In genomic region chr15:81857724-81858116, GRCm38 (mm10) we compare ENCODE assay signal across 8 mouse cellular contexts. TPM values are rescaled to one million over a fixed set of nuclear protein-coding genes. Genes with fewer than 3 reads are reported as not detected.
A peak's percentile ranks its signal among the peaks of the same experiment; 100 is the strongest.
DNase-seq lines count a peak whose midpoint lies in the region; ATAC-seq and TF ChIP-seq lines count a peak whose summit lies in the region.

No protein-coding gene starts in this region.

- H3K9me3 ChIP-seq in heart, embryonic 13.5 days = no peaks in the 10 kb centered on the region
- H3K9me3 ChIP-seq in MEL (replicated peaks; ENCODE audit: insufficient read depth, low read length) = no peaks in the 10 kb centered on the region
- no peaks in the 10 kb centered on the region for H3K9me3 ChIP-seq in forebrain, embryonic 14.5 days (replicated peaks; ENCODE audit: control insufficient read depth, low read length)
- H3K9me3 ChIP-seq in liver, embryonic 11.5 days (ENCODE audit: control insufficient read depth, low read length) = no peaks in the 10 kb centered on the region

- WGBS in heart, embryonic 13.5 days = under 1% methylated on average over 33 of the region's 33 CpGs
- under 1% methylated on average over 33 of the region's 33 CpGs for WGBS in forebrain, embryonic 14.5 days
- under 1% methylated on average over 33 of the region's 33 CpGs for WGBS in liver, embryonic 11.5 days
- WGBS in small intestine, adult 2 months = under 1% methylated on average over 33 of the region's 33 CpGs

- no peaks in the 10 kb centered on the region for H3K27me3 ChIP-seq in heart, embryonic 13.5 days (replicated peaks)
- no peaks in the 10 kb centered on the region for H3K27me3 ChIP-seq in MEL (ENCODE audit: control insufficient read depth in 1 of 2, insufficient read depth in 2 of 2, low read length in 2 of 2)
- H3K27me3 ChIP-seq in forebrain, embryonic 14.5 days (replicated peaks; ENCODE audit: control insufficient read depth, insufficient read depth, low read length) = no peaks in the 10 kb centered on the region
- H3K27me3 ChIP-seq in liver, embryonic 11.5 days (replicated peaks; ENCODE audit: control insufficient read depth, insufficient read depth, low read length) = no peaks in the 10 kb centered on the region
- no peaks in the 10 kb centered on the region for H3K27me3 ChIP-seq in small intestine, adult 2 months (ENCODE audit: control insufficient read depth, insufficient read depth, low read length)

- no peak for TF ChIP-seq CTCF in MEL (IDR thresholded peaks at IDR 0.05 in 2 of 3, conservative IDR thresholded peaks at IDR 0.05 in 1 of 3; ENCODE audit: control insufficient read depth in 1 of 3, insufficient read depth in 1 of 3, low read depth in 2 of 3, low read length in 3 of 3, poor library complexity in 1 of 3, severe bottlenecking in 1 of 3)
- no peak for TF ChIP-seq CTCF in small intestine, adult 2 months (IDR thresholded peaks at IDR 0.05; ENCODE audit: extremely low read depth, insufficient read length, insufficient replicate concordance, low read depth, low read length)

- intact Hi-C loops in heart, postnatal 25 days (cut with DNase I) = loop anchor here (2.0 to 5.0 kb wide), 3 partner anchors 19 to 45 kb away; no protein-coding TSS in a partner anchor

- H3K27ac ChIP-seq in heart, embryonic 13.5 days (replicated peaks) = peak overlapping the region; percentile 98
- peak overlapping the region; percentile 74 for H3K27ac ChIP-seq in MEL (ENCODE audit: control insufficient read depth, low read depth, low read length)
- peak overlapping the region; percentile 91 for H3K27ac ChIP-seq in forebrain, embryonic 14.5 days (ENCODE audit: low read depth, low read length)
- H3K27ac ChIP-seq in liver, embryonic 11.5 days (ENCODE audit: low read depth, low read length) = peak overlapping the region; percentile 94
- peak overlapping the region; percentile 97 for H3K27ac ChIP-seq in small intestine, adult 2 months (ENCODE audit: insufficient read depth, low read depth, low read length)

- peak overlapping the region; percentile 92 for H3K9ac ChIP-seq in heart, embryonic 13.5 days
- peak overlapping the region; percentile 90 for H3K9ac ChIP-seq in MEL (ENCODE audit: control insufficient read depth, low read depth, low read length, poor library complexity, severe bottlenecking)
- H3K9ac ChIP-seq in forebrain, embryonic 14.5 days (ENCODE audit: low read length) = peak overlapping the region; percentile 86
- peak overlapping the region; percentile 84 for H3K9ac ChIP-seq in liver, embryonic 11.5 days (ENCODE audit: low read depth, low read length)

- H3K79me2 ChIP-seq in MEL (ENCODE audit: control insufficient read depth, insufficient read depth, low read length, poor library complexity) = peaks cover 48% of the 10 kb centered on the region

- ATAC-seq in heart, embryonic 13.5 days (ENCODE audit: extremely low read depth, insufficient number of reproducible peaks, low FRiP score, low TSS enrichment) = no peak
- ATAC-seq in forebrain, embryonic 14.5 days = no peak
- peak; percentile 22; the same call in 1 of the 2 replicates for ATAC-seq in liver, embryonic 11.5 days (replicated peaks; ENCODE audit: low FRiP score)

- TF ChIP-seq EP300 in MEL (IDR thresholded peaks at IDR 0.05; ENCODE audit: low read depth in 1 of 2, low read length in 2 of 2) = no peak

- peak overlapping the region; percentile 89 for H3K4me2 ChIP-seq in heart, embryonic 13.5 days
- H3K4me2 ChIP-seq in forebrain, embryonic 14.5 days (ENCODE audit: low read length) = peak overlapping the region; percentile 96
- H3K4me2 ChIP-seq in liver, embryonic 11.5 days = peak overlapping the region; percentile 98

- DNase-seq in heart, postnatal 25 days (ENCODE audit: low spot score) = no peak
- no peak for DNase-seq in MEL (ENCODE audit: low read depth, low spot score)
- peak; percentile 41 for DNase-seq in forebrain, embryonic 14.5 days (ENCODE audit: low spot score)
- DNase-seq in liver, embryonic 11.5 days (ENCODE audit: low spot score) = no peak
- DNase-seq in urinary bladder, adult 18-20 months (ENCODE audit: low spot score in 2 of 2) = no peak
- no peak for DNase-seq in urinary bladder, postnatal 10 days (ENCODE audit: low spot score)

- peaks cover 19% of the 10 kb centered on the region for H3K36me3 ChIP-seq in heart, embryonic 13.5 days
- H3K36me3 ChIP-seq in MEL (ENCODE audit: control insufficient read depth in 1 of 2, insufficient read depth in 2 of 2, low read length in 2 of 2) = peaks cover 2 to 11% of the 10 kb centered on the region in 2 experiments; a peak in 3 of 4 replicates
- H3K36me3 ChIP-seq in forebrain, embryonic 14.5 days (ENCODE audit: control insufficient read depth, insufficient read depth, low read length) = 0 out of 2 replicates have a peak, but pooled peaks cover 4% of the 10 kb centered on the region
- peaks cover 2% of the 10 kb centered on the region; the same call in 1 of the 2 replicates for H3K36me3 ChIP-seq in liver, embryonic 11.5 days (ENCODE audit: control insufficient read depth, insufficient read depth, low read length)
- peaks cover 12% of the 10 kb centered on the region for H3K36me3 ChIP-seq in small intestine, adult 2 months (ENCODE audit: control insufficient read depth, insufficient read depth, low read length)

- H3K4me3 ChIP-seq in heart, embryonic 13.5 days = peak overlapping the region; percentile 83
- H3K4me3 ChIP-seq in MEL (ENCODE audit: control insufficient read depth in 1 of 2, insufficient read depth in 1 of 2, low read depth in 2 of 2, low read length in 2 of 2) = peak overlapping the region; percentile 87 to 98
- peak overlapping the region; percentile 73 for H3K4me3 ChIP-seq in forebrain, embryonic 14.5 days (ENCODE audit: low read depth, low read length)
- H3K4me3 ChIP-seq in liver, embryonic 11.5 days (ENCODE audit: low read depth, low read length) = peak overlapping the region; percentile 90
- peak overlapping the region; percentile 88 for H3K4me3 ChIP-seq in small intestine, adult 2 months (ENCODE audit: low read depth, low read length)

- peaks cover 34% of the 10 kb centered on the region for H3K4me1 ChIP-seq in heart, embryonic 13.5 days
- H3K4me1 ChIP-seq in MEL (ENCODE audit: control insufficient read depth in 1 of 2, insufficient read depth in 2 of 2, low read length in 2 of 2) = peaks cover 1 to 7% of the 10 kb centered on the region in 2 experiments; a peak in 2 of 4 replicates
- peaks cover 7% of the 10 kb centered on the region for H3K4me1 ChIP-seq in forebrain, embryonic 14.5 days (ENCODE audit: control insufficient read depth, insufficient read depth, low read length)
- peaks cover 9% of the 10 kb centered on the region; the same call in 1 of the 2 replicates for H3K4me1 ChIP-seq in liver, embryonic 11.5 days (replicated peaks; ENCODE audit: control insufficient read depth, insufficient read depth, low read length)
- H3K4me1 ChIP-seq in small intestine, adult 2 months (ENCODE audit: control insufficient read depth, insufficient read depth, insufficient read length, low read length) = peaks cover 8% of the 10 kb centered on the region; the same call in 1 of the 2 replicates

- TF ChIP-seq POLR2A in MEL (IDR thresholded peaks at IDR 0.05; ENCODE audit: control insufficient read depth in 1 of 2, insufficient read depth in 1 of 2, low read depth in 1 of 2, low read length in 2 of 2, poor library complexity in 1 of 2) = no peak
- no peak for TF ChIP-seq POLR2A in small intestine, adult 2 months (IDR thresholded peaks at IDR 0.05; ENCODE audit: low read depth, low read length)

- TF ChIP-seq RAD21 in MEL (IDR thresholded peaks at IDR 0.05; ENCODE audit: low read depth, low read length) = no peak

RNA-seq across cellular contexts. Expression of gene Tob2, which starts 0.9 kb away (rescaled TPM):
- polyA plus RNA-seq in heart, embryonic 13.5 days (2015; fragmentation: Nextera tagmentation; extraction: Ambion mirVana) = 11.8 and 13.8 TPM in 2 replicates
- total RNA-seq in heart, postnatal 25 days (2021) = 10 to 100 TPM; 66.9 to 95.5 TPM
- total RNA-seq in MEL (2012; rRNA removed) = 21.6 and 23.5 TPM in 2 replicates
- 10 to 100 TPM in 1 of 2 experiments, not detected in 1; 20.7 TPM for polyA plus RNA-seq in MEL (2012; ENCODE audit: insufficient read depth in 1 of 2, insufficient read length in 2 of 2, low read depth in 1 of 2, low replicate concordance in 2 of 2, missing spikeins in 1 of 2)
- polyA plus RNA-seq in forebrain, embryonic 14.5 days (2014; fragmentation: Nextera tagmentation; extraction: Ambion mirVana) = 11.1 and 17.0 TPM in 2 replicates
- 18.3 and 19.3 TPM in 2 replicates for polyA plus RNA-seq in liver, embryonic 11.5 days (2014; fragmentation: Nextera tagmentation; extraction: Ambion mirVana)
- polyA plus RNA-seq in small intestine, adult 2 months (2012; rRNA removed) = 14.7 and 33.2 TPM in 2 replicates

RNA-seq across cellular contexts. Expression of gene Phf5a, which starts 14.0 kb away (rescaled TPM):
- 92.7 and 114 TPM in 2 replicates for polyA plus RNA-seq in heart, embryonic 13.5 days (2015; fragmentation: Nextera tagmentation; extraction: Ambion mirVana)
- 10 to 100 TPM; 29.7 to 38.0 TPM for total RNA-seq in heart, postnatal 25 days (2021)
- 112 and 128 TPM in 2 replicates for total RNA-seq in MEL (2012; rRNA removed)
- 100 to 1,000 TPM in 1 of 2 experiments, not detected in 1; 164 TPM for polyA plus RNA-seq in MEL (2012; ENCODE audit: insufficient read depth in 1 of 2, insufficient read length in 2 of 2, low read depth in 1 of 2, low replicate concordance in 2 of 2, missing spikeins in 1 of 2)
- 153 and 202 TPM in 2 replicates for polyA plus RNA-seq in forebrain, embryonic 14.5 days (2014; fragmentation: Nextera tagmentation; extraction: Ambion mirVana)
- polyA plus RNA-seq in liver, embryonic 11.5 days (2014; fragmentation: Nextera tagmentation; extraction: Ambion mirVana) = 224 and 237 TPM in 2 replicates
- polyA plus RNA-seq in small intestine, adult 2 months (2012; rRNA removed) = 22.6 and 47.0 TPM in 2 replicates

RNA-seq across cellular contexts. Expression of gene Aco2, which starts 14.4 kb away (rescaled TPM):
- 486 and 514 TPM in 2 replicates for polyA plus RNA-seq in heart, embryonic 13.5 days (2015; fragmentation: Nextera tagmentation; extraction: Ambion mirVana)
- 1,000 to 10,000 TPM; 2,060 to 2,092 TPM for total RNA-seq in heart, postnatal 25 days (2021)
- total RNA-seq in MEL (2012; rRNA removed) = 241 and 248 TPM in 2 replicates
- 1,000 to 10,000 TPM in 1 of 2 experiments, 100 to 1,000 TPM in 1; 447 to 1,242 TPM for polyA plus RNA-seq in MEL (2012; ENCODE audit: insufficient read depth in 1 of 2, insufficient read length in 2 of 2, low read depth in 1 of 2, low replicate concordance in 2 of 2, missing spikeins in 1 of 2)
- 204 and 231 TPM in 2 replicates for polyA plus RNA-seq in forebrain, embryonic 14.5 days (2014; fragmentation: Nextera tagmentation; extraction: Ambion mirVana)
- polyA plus RNA-seq in liver, embryonic 11.5 days (2014; fragmentation: Nextera tagmentation; extraction: Ambion mirVana) = 177 and 185 TPM in 2 replicates
- polyA plus RNA-seq in small intestine, adult 2 months (2012; rRNA removed) = 266 and 416 TPM in 2 replicates

RNA-seq across cellular contexts. Expression of gene Tef, which starts 55.5 kb away (rescaled TPM):
- polyA plus RNA-seq in heart, embryonic 13.5 days (2015; fragmentation: Nextera tagmentation; extraction: Ambion mirVana) = 22.0 and 22.2 TPM in 2 replicates
- total RNA-seq in heart, postnatal 25 days (2021) = 100 to 1,000 TPM in 1 of 2 experiments, 10 to 100 TPM in 1; 64.1 to 135 TPM
- total RNA-seq in MEL (2012; rRNA removed) = 11.6 and 12.3 TPM in 2 replicates
- 10 to 100 TPM in 1 of 2 experiments, not detected in 1; 21.7 TPM for polyA plus RNA-seq in MEL (2012; ENCODE audit: insufficient read depth in 1 of 2, insufficient read length in 2 of 2, low read depth in 1 of 2, low replicate concordance in 2 of 2, missing spikeins in 1 of 2)
- 15.1 and 18.1 TPM in 2 replicates for polyA plus RNA-seq in forebrain, embryonic 14.5 days (2014; fragmentation: Nextera tagmentation; extraction: Ambion mirVana)
- polyA plus RNA-seq in liver, embryonic 11.5 days (2014; fragmentation: Nextera tagmentation; extraction: Ambion mirVana) = 12.0 and 12.6 TPM in 2 replicates
- polyA plus RNA-seq in small intestine, adult 2 months (2012; rRNA removed) = 5.6 and 9.4 TPM in 2 replicates
